Mouse (Mus musculus): ENCODE measurements around the gene Pdzrn3.
A peak's percentile ranks its signal among the peaks of the same experiment; 100 is the strongest.

Gene Pdzrn3

DNA sequence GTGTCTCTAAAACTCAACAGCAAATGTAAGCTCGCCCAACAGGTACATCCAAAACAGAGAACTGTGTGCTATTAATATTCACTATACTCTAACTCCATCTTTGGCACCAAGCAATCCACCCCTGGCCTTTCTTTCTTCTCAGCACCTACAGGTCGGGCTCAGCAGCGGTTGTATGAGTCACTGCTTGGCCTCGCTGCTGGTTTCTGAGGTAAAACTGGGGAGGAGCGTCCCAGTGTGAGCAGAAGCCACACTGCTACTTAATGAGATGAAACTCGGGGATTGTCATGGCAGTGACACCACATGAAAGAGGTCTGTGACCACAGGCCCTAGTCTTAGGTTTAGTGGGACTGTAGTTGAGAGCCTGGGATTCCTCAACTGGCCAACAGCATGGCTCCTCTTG is 120.3 kb downstream of the Pdzrn3 start:
- DNase-seq (ENCODE audit: low spot score in 2 of 2), result no peak

DNA sequence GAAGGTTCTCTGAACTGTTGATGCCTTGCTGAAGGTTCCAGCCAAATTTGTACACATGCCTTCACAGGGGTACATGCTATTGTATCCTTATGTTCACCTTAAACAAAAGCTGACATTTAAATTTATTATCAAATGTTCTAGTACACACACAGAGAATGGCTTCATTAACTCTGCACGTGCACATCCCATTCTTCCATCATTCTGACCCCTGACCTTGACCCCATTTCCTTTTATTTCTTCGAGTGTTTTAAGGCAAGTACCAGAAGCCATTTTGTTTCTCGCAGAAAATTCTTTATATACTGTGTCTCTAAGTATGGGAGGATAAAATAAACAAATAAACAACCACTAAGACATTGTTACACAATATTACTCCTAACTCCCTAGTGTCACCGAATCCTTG is 123.0 kb downstream of the Pdzrn3 start:
- no peak for DNase-seq (ENCODE audit: low spot score in 2 of 2)

DNA sequence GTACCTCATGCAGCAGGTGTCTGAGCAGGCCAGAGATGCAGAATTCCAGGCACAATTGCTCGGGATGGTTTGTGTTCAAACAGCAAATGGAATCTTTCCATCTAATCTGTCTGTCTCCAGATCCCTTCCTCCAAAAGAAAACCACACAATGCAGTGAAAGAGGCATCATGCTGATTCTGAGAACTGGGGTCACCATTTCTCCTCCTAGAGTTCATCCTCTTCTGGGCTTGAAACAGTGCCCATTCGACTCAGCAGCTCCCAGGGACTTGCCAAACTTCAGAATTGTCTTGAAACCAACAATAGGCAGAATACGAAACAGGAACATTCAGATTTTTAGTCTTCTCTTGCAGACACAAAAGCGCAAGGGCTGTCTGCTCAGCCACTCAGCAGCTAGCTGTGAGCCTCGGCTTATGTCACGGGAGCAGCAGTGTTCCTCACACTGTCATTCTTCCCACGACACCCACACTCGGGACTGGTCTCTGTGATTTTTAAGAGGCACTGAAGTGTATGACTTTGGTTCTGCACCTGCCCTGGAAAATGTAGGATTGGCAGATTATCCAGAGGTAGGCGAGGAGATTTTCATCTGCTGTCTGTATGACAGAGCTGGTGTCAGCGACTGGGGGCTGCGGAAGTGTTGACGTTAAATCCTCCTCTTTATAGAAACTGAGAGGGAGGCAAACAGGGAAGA is 125.6 kb downstream of the Pdzrn3 start:
- DNase-seq (ENCODE audit: low spot score in 2 of 2), result peak; percentile 69 to 72

DNA sequence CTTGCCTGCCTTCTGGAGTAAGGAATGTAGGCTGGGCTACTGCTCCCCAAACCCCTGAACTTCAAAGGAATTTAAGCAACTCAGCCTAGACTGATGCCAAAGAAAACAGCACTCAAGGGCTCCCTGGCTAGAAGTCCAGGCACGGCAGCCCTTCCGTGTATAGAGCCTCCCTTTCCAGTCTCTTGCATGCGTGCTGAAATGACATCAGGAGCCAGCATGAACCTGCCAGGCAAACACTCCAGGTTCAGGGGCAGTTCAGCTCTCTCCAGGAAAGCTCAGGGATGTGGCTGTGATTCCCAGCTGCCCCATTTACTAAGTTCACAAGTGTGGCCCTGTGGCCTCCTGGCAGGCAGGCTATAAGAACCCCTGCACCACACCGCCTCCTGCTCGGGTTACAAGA is 126.5 kb downstream of the Pdzrn3 start:
- DNase-seq (ENCODE audit: low spot score in 2 of 2), result no peak

GRCm38 (mm10) chr6:101246137-101246536 is 131.6 kb downstream of the Pdzrn3 start:
- DNase-seq (ENCODE audit: low spot score in 2 of 2), result no peak

DNA sequence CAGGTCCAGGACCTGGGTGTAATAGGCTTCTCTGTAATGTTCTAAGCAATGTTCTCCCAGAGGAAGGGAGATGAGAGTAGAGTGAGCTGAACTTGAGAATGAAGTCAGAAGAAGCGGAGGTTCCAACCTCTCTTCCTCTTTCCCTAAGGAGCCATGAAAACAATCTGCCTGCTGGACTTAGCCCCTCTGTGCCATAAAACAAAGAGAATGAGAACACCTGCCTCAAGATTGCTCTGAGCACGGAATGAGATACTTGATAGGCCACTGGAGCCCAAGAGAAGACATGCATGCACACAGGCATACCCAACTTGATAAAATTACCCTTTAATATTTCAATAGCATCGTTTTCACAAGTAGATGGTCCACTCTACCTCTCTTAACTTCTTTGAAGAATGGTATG is 133.3 kb downstream of the Pdzrn3 start:
- DNase-seq (ENCODE audit: low spot score in 2 of 2), result no peak

GRCm38 (mm10) chr6:101243189-101243815 is 134.4 kb downstream of the Pdzrn3 start:
- DNase-seq (ENCODE audit: low spot score in 2 of 2), result no peak

- no peak for DNase-seq (ENCODE audit: low spot score in 2 of 2)
These were observed 141.0 kb downstream of the Pdzrn3 start for GRCm38 (mm10) chr6:101236641-101237246.

GRCm38 (mm10) chr6:101236230-101236629 is 141.5 kb downstream of the Pdzrn3 start:
- no peak for DNase-seq (ENCODE audit: low spot score in 2 of 2)

DNA sequence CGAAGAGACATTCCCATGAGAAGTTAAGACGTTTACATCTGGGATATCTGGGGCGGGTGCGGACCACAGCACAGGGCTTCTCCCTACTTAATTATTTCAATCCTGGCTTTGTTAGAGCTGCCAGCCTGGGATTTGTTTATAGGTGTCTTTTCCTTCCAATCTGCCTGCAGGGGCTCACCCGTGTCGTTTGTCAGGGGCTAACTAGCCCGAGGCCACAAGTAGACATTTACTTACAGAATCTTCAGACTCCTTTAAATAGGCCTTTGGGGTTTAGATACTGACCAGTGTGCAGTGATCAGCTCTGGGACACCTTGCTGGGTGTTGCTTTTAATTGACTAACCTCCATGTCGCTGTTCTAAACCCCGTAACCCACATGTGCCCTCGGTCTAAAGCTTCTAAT is 143.3 kb downstream of the Pdzrn3 start:
- DNase-seq (ENCODE audit: low spot score in 2 of 2), result no peak

- DNase-seq (ENCODE audit: low spot score in 2 of 2), result no peak
These were observed 144.0 kb downstream of the Pdzrn3 start for GRCm38 (mm10) chr6:101233680-101234079.

GRCm38 (mm10) chr6:101227294-101227855 is 150.3 kb downstream of the Pdzrn3 start:
- no peak for DNase-seq (ENCODE audit: low spot score in 2 of 2)

GRCm38 (mm10) chr6:101220307-101220706 is 157.4 kb downstream of the Pdzrn3 start:
- DNase-seq (ENCODE audit: low spot score in 2 of 2), result no peak

- DNase-seq (ENCODE audit: low spot score in 2 of 2), result no peak
These were observed 158.7 kb downstream of the Pdzrn3 start for GRCm38 (mm10) chr6:101219004-101219403.

DNA sequence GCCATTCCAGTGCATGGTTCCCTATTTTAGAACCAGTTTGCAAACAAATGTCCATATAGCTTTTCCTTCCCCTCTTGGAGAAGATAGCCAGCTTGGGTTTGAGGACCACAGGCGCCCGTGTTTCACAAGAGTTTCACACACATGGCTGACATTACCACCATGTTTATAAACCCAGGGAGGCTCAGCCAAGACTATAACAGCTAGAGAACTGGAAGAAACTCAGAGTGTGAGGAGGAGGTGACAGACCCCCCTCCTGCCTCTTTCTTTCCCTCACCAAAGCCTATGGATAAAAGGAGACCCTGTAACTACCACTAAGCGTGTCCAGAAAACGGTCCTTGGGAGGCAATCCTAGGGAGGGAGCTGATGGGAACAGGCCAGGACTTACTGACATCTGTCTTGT is 159.5 kb downstream of the Pdzrn3 start:
- no peak for DNase-seq (ENCODE audit: low spot score in 2 of 2)

- no peak for DNase-seq (ENCODE audit: low spot score in 2 of 2)
These were observed 159.9 kb downstream of the Pdzrn3 start for GRCm38 (mm10) chr6:101217756-101218155.

GRCm38 (mm10) chr6:101215436-101215791 is 162.3 kb downstream of the Pdzrn3 start:
- no peak for DNase-seq (ENCODE audit: low spot score in 2 of 2)

DNA sequence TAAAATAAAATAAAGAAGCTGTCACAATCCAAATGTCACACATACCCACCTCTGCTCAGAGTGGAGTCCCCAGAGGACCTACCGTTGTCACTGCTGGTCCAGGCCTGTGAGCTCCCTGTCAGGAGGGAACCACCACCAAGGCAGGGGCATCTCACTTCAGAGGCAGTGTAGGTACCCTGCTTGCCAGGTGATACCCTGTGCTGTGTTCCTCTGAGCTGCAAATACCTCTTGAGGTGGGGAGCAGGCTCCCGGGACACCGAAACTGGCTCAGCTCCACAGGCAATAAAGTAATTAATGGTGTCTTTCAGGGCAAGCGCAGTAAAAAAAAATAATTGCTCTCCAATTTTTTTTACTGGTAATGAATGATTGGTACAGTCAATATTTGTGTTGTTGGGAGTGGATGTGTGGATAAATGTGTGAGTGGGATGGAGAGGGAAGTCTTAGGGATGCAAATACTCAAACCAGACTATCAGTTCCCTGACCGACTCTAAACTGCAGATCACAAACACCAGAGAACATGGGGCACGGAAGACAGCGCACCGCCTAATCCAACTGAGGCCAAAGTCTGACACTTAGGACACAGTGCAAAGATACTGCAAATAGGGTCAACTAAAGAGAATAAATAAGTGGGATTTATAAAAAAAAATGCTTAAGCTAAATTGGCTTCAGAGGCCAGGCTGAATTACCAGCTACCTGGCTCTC is 162.8 kb downstream of the Pdzrn3 start:
- no peak for DNase-seq (ENCODE audit: low spot score in 2 of 2)

DNA sequence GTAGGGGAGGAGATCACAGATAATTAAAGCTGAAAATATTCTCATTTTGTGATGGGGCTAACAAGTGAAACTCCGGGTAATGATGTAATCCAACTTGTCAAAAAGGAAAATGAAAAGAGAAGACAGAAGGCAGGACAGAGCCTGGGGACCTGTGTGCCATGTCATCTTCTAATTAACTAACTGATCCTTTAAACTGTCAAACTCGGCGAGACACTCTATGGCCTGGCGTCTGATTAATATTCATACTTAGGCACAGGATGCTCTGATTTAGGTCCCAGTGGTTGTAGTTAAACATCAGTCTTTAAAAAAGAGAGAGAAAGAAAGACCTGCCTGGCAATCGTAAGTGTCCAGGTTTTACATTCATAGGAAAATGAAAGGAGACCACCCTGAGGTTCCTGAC is 164.6 kb downstream of the Pdzrn3 start:
- no peak for DNase-seq (ENCODE audit: low spot score in 2 of 2)

DNA sequence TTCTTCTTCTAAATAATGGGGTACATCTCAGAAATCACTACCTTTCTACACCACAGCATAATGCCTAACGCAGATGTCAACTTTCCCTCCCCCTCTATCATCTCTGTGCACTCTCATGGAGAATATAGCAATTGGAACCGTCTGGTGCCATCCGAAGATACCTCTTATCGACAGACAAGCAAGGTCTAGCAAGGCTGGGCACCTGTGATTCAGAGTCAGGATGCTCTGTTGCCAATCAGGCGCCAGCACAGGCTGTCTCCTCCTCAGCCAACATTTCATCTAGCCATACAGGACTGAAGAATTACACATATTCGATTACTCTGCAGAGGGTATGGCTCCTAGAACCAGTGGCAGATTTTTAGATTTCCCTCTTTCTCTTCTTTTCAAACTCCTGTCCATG is 165.6 kb downstream of the Pdzrn3 start:
- DNase-seq (ENCODE audit: low spot score in 2 of 2), result no peak

DNA sequence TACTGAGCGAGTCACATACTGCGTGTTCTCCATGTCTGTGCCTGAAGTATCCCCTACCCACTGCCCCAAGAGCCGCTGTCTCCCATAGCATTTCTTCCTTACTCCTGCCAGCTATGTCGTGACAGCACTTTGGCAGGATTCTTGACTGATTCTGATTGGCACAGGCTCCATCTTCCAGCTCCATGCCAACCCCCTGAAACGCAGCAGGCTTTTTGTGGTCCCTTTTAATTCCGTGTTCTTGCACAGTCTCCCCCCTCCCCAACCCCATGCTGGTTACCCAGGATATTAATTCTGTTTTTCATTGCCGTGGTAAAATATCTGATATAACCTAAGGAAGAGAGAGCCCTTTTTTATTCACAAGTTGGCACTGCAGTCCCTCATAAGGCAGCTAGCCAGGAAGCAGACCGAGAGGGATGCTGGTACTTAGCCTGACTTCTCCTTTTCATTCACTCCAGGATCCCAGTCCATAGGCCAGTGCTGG is 166.3 kb downstream of the Pdzrn3 start:
- no peak for DNase-seq (ENCODE audit: low spot score in 2 of 2)

DNA sequence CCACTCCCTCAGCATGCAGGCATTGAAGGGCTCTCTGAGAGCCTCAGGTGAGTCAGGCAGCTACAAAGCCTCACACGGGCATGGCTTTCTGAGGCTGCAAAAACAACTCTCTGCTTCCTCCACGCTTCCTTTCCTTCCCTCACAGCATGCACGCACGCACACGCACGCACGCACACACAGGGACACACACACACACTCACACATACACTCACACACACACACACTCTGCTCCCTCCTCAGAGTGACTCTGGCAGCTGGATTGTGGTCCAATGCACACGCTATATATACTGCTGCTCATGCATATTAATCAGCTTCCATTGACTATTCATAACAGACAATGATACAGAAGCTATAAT is 178.8 kb downstream of the Pdzrn3 start:
- peak in 1 of 2 experiments; percentile 41 for DNase-seq (ENCODE audit: low spot score in 2 of 2)

Data from frontal cortex, postnatal 36 days (tissue).